19 mouse cellular contexts compared by ENCODE assay signal in genomic region chr6:48491361-48491760, GRCm38 (mm10). TPM values are rescaled to one million over a fixed set of nuclear protein-coding genes. Genes with fewer than 3 reads are reported as not detected.
DNase-seq lines count a peak whose midpoint lies in the region.
"Had no signal": no experiment of that assay in that cellular context is flagged by ENCODE, and none has a peak within 500 bp of the region (broad histone marks: within the 10 kb centered on the region; RNA-seq: fewer than 3 reads in every experiment).

No protein-coding gene starts in this region.

- peak; percentile 11 for DNase-seq in kidney, adult 18-20 months
- no peak for DNase-seq in kidney, postnatal 4 days
- peak; percentile 35 for DNase-seq in testis, postnatal 10 days (ENCODE audit: low spot score)
- no peak for DNase-seq in testis, postnatal 14 days (ENCODE audit: low spot score)
- peak; percentile 65 for DNase-seq in lung, postnatal 25 days (ENCODE audit: low spot score)
- DNase-seq in thymus, postnatal 0 days (ENCODE audit: low spot score): no peak
- DNase-seq in thymus, postnatal 36 days: no peak
- DNase-seq: adrenal gland, postnatal 14 days; cerebellum, adult 11 months; cerebellum, adult 9-10 months; embryo, embryonic 11 days; forebrain, postnatal 0 days; gastrocnemius, postnatal 14 days; heart, adult 11 months; right cerebral cortex, postnatal 25 days; thymus, adult 18-20 months; thymus, postnatal 4 days had no signal

RNA-seq across cellular contexts. Expression of gene Sspo, which starts 43.3 kb away (rescaled TPM):
- polyA plus RNA-seq in thymus, postnatal 0 days (2015; fragmentation: Nextera tagmentation; extraction: Ambion mirVana): 0.68 and 0.77 TPM in 2 replicates
- polyA plus RNA-seq: erythroblast, embryonic 14.5 days had no signal

RNA-seq across cellular contexts. Expression of gene Zfp467, which starts 45.7 kb away (rescaled TPM):
- polyA plus RNA-seq in thymus, postnatal 0 days (2015; fragmentation: Nextera tagmentation; extraction: Ambion mirVana): 8.6 and 9.9 TPM in 2 replicates

RNA-seq across cellular contexts. Expression of gene Atp6v0e2, which starts 46.1 kb away (rescaled TPM):
- 0.78 and 1.1 TPM in 2 replicates for polyA plus RNA-seq in thymus, postnatal 0 days (2015; fragmentation: Nextera tagmentation; extraction: Ambion mirVana)
- polyA plus RNA-seq: CD4-positive, CD25-positive, alpha-beta regulatory T cell, adult 4 months; erythroblast, embryonic 14.5 days had no signal

Comparison
In these comparisons a context has a peak if more than half of its experiments do, and no peak if none do; other contexts are left out.
1. DNase-seq: peak in kidney, adult 18-20 months (single experiment), testis, postnatal 10 days (single experiment) and lung, postnatal 25 days (single experiment); none in kidney, postnatal 4 days (0 of 2), testis, postnatal 14 days (single experiment), thymus, postnatal 0 days (single experiment) and thymus, postnatal 36 days (0 of 2).